Mouse (Mus musculus) megakaryocyte, adult 5-6 weeks (primary cell): ENCODE data around the gene Ets2. TPM values are rescaled to one million over a fixed set of nuclear protein-coding genes. Genes with fewer than 3 reads are reported as not detected.

Experiments used
- ATAC-seq: 2 replicates; pipeline ENCODE4 v1.8.0; 2016; ENCODE audit warnings: mild to moderate bottlenecking, inconsistent platforms; ENCODE audit not compliant: poor library complexity, severe bottlenecking
- total RNA-seq, 2 experiments: library from RNA; stranded (forward) in 1 of 2; stranded (reverse) in 1 of 2; fragments of 153-499, 151-499 nt in 1 of 2; fragments of 221-1000, 200-1000 nt in 1 of 2; gene quantifications; 2 replicates each; pipeline versions ENCODE4 v1.2.3 to v1.2.4; 2015 to 2017

Gene Ets2
- total RNA-seq, 2 experiments from 2014 or later: 5.9 to 7.6 TPM

- peak; percentile 94 for ATAC-seq
These were observed 26.9 kb downstream of the Ets2 start for GRCm38 (mm10) chr16:95728453-95729435.

DNA sequence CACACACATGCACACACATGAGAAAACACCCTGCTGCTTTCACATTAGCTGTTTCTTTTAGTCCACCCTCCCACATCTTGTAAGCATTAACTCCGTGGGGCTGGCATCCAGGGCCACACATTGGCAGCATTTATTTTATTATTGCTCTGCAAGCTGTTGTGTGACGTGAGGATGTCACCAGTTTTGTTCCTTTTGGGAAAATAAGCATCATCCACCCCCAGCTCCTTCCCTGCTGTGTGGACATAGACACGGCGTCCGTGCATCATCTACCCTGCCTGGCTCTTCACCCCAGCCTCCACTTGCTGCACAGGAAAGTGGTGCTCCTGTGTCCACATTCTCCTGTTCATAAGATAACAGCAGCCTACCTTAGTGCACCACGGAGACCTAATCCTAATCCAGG lies 27.9 kb downstream of the Ets2 start:
- no peak for ATAC-seq

DNA sequence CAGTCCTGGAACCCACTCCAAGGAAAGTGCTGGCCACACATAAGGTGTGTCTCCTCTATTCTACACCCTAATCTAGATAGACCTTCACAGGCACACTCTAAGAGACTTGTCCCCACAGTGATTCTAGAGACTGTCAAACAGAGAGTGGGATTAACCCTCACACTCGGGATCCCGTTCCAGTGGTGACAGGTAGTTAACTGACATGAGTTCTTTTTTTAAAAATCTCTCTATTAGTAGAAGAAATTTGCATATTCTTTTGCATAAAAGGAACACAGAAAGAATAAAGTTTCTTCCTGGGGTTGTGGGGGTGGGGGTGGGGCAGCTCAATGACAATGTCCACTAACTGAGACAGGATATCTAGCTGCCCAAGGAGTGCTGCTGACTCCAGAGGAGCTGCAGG lies 32.9 kb downstream of the Ets2 start:
- ATAC-seq: no peak

DNA sequence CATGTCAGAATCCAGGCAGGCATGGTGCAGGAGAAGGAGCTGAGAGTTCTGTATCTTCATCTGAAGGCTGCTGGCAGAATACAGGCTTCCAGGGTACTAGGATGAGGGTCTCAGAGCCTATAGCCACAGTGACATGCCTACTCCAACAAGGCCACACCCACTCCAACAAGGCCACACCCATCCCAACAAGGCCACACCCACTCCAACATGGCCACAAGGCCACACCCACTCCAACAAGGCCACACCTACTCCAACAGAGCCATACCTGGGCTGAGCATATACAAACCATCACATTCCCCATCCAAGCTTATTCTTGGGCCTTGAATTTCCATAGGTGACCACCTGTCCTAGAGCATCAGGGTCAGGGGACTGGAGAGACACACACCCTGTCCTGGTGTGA lies 34.2 kb downstream of the Ets2 start:
- no peak for ATAC-seq

GRCm38 (mm10) chr16:95736470-95736869 lies 34.6 kb downstream of the Ets2 start:
- no peak for ATAC-seq

GRCm38 (mm10) chr16:95739522-95739921 lies 37.6 kb downstream of the Ets2 start:
- ATAC-seq: no peak

GRCm38 (mm10) chr16:95741358-95741757 lies 39.5 kb downstream of the Ets2 start:
- no peak for ATAC-seq

GRCm38 (mm10) chr16:95741915-95742739 lies 40.3 kb downstream of the Ets2 start:
- ATAC-seq: no peak

DNA sequence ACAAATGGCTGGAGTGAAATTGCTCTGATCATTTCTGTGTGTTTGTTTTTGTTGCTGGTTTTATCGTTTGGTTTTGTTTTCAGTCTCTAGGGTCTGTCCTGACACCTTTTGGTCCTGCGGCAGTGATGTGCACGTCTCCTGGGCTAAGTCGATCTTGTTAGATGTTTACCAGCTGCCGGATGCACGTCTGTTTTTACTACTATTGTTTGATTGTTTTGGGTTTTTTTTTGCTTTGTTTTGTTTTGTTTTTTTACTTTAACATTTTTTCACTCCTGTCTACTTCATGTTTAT lies 40.8 kb downstream of the Ets2 start:
- ATAC-seq: no peak

- no peak for ATAC-seq
These were observed 41.2 kb downstream of the Ets2 start for GRCm38 (mm10) chr16:95743104-95743503.

- no peak for ATAC-seq
These were observed 42.9 kb downstream of the Ets2 start for GRCm38 (mm10) chr16:95744771-95745170.

GRCm38 (mm10) chr16:95745685-95746084 lies 43.8 kb downstream of the Ets2 start:
- no peak for ATAC-seq

DNA sequence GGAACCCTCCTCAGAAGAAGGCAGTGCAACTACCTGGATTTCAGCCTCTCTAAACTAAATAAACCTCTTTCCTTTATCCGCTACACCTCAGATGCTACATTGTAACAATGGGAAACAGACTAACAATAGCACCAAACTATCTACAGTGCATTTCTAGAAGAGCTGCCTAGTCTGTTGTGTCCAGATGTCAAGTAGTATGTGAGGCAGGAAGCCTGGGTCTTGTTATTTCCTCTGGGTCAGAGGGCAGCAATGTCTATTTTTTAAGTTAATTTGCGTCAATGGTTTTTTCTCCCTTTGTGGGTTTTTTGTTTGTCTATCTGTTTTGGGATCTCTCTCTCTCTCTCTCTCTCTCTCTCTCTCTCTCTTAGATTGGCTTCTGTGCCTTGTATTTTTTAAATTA lies 44.7 kb downstream of the Ets2 start:
- no peak for ATAC-seq

DNA sequence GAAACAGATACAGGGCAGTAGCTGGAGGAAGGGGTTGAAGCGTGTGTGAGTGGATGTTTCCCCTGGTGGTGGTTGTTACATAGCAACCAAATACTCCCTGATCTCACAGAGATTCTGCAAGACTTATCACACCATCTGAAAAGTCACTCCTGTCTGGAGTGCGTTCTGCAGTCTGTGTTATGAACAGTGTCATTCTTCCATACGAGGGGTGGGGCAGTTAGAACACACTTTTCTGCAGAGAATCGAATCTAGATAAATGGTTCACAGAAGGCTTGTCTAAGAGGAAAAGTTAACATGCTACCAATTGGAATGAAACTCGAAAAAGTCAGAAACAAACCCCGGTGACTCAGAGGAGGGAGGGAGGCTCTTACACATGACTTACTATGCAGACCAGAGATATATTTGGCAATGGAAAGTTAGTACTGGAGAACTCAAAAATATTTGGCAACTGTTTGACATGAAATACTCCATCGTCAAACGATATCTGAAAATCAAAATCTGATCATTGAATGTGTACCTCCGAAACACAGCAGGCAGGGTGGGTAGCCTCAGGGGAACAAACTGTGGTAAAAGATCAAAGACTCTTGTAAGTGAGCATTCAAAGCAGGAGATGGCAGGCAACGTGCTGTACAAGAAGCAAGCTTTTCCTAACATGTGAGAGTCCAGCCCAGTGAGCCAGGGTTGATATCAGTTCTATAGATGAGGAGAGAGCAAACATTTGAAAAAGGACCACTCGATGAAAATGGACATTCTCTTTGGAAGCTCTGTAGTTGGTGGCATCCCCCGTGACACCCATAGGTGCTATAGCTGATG lies 47.6 kb downstream of the Ets2 start:
- ATAC-seq: 0 out of 2 replicates have a peak, but pooled peaks have one; percentile 6

DNA sequence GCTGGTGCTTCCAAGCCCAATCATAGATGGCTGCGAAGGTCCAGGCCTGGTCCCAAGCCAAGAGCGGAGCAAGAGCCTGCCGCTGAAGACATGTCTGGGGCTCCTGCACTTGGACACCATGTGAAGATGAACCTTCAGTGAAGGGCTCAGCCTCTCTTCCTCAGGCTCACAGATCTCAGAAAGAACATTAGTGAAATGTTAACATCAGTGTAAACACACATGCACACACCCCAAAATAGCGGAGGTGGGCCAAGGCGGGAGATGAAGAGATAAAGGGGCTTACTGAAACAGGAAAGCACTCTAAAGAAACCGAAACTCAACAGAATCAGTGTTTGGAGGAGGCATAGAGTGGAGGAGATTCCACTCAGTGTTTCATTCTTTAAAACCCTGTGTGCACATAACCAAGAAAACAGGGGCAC lies 48.3 kb downstream of the Ets2 start:
- peak; percentile 43; the same call in 1 of the 2 replicates for ATAC-seq

GRCm38 (mm10) chr16:95752502-95752901 lies 50.6 kb downstream of the Ets2 start:
- ATAC-seq: no peak

DNA sequence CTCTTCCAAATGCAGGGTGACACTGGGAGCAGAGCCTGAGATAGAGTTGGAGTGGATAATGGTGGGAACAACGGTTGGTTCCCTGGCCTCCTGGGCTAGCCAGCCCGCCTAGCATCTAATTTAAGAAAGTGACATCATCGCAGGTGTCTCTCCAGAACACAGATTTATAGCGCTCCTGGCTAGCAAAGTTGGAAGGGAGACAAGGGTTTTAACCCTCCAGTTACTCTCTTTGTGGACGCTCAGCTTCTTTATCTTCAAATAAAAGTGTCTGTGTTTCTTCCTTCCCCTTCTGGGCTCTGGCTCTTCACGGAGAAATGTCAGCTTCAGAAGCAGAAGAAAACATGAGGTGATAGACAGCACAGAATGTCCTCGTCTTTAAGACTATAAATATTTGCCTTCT lies 51.4 kb downstream of the Ets2 start:
- no peak for ATAC-seq

- ATAC-seq: no peak
These were observed 57.5 kb downstream of the Ets2 start for GRCm38 (mm10) chr16:95759151-95759987.

- ATAC-seq: no peak
These were observed 58.1 kb downstream of the Ets2 start for GRCm38 (mm10) chr16:95759988-95760391.

DNA sequence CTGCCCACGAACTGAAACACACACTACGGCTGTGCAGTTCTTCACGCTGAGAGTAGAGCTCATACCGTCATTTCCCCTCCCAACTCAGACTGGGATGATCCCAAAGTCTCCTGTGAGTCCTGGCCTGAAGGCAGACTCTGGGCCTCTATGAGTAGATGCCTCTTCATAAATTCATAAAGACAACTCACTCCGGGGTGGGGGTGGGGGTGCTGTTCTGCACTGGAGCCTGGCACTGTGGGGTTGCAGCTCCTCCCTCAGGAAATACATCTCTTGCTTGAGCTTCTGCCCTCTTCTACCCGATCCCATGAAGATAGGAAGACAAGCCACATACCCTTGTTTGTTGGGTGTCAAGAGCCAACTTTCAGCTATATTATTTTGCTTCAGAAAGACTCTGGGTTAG lies 59.9 kb downstream of the Ets2 start:
- no peak for ATAC-seq
